Mouse (Mus musculus): ENCODE data around the gene Tmed8. TPM values are rescaled to one million over a fixed set of nuclear protein-coding genes. Genes with fewer than 3 reads are reported as not detected.
A peak's percentile ranks its signal among the peaks of the same experiment; 100 is the strongest.
"Not testable (repeated sequence)": the region's sequence is repeated elsewhere in the genome, so short reads cannot be mapped to it uniquely, and the experiment has no call there.

Gene Tmed8
- polyA plus RNA-seq, 1 experiment: 21.4 TPM

- DNase-seq (ENCODE audit: extremely low spot score in 1 of 2, low spot score in 1 of 2): no peak
These were observed 39.4 kb downstream of the Tmed8 start for GRCm38 (mm10) chr12:87160815-87161214.

DNA sequence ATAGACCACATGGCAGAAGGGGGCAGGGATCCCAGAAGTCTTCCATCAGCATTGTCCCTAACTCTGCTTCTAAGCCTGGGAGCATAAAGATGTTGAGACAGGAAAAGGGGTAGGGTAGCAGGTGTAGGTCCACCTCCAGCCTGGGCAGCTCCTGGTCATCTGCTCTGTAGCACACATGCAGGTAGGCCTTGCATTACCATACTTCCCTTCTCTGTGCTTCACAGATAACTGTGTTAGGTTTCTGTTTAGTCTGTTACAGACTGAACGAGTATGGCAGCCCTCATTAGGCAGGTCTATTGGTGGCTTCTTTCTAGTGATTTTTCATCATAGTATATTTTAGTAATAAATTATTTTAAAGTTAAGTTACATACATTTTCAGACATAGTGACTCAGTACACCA, 39.9 kb downstream of the Tmed8 start:
- no peak for DNase-seq (ENCODE audit: extremely low spot score in 1 of 2, low spot score in 1 of 2)

DNA sequence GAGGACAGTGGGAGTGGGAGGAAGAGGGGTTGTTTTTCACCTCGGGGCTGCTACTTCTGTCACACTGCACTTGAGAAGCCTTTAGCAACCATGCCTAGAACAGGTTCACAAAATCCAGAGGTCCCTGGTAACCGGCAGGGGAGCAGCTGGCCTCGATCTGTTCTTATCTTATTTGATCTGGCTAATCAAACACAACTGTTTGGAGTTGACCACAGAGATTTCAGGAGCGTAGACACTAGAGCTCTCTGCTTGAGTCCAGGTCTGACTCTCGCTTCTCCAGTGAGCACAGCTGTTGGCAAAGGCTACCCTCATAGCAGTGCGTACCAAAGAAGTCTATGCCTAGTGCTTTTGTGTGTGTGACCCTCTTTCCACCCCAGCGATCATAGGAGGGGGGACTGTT, 42.2 kb downstream of the Tmed8 start:
- DNase-seq (ENCODE audit: extremely low spot score in 1 of 2, low spot score in 1 of 2): no peak

GRCm38 (mm10) chr12:87157361-87157760, 42.9 kb downstream of the Tmed8 start:
- DNase-seq (ENCODE audit: extremely low spot score in 1 of 2, low spot score in 1 of 2): no peak

- not testable (repeated sequence) for DNase-seq (ENCODE audit: extremely low spot score in 1 of 2, low spot score in 1 of 2)
These were observed 45.8 kb downstream of the Tmed8 start for GRCm38 (mm10) chr12:87154448-87154847.

DNA sequence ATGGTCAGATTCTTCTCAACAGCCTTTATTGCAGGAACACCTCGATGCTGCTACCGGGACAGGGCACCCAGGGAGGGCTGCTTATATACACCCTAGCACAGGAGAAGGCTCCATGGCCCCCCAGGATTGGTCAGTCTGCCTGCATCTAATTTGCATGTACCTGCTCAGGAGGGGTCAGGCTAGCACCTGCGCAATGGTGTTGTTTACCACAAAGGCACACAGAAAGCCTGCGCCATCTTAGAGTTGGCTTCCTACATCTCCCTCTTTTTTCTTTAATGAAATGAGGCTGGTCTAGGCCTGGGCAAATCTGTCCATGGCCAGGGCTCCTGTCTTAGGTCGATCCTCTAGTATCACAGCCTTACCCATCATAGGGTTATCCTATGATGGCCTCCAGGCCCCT, 50.8 kb downstream of the Tmed8 start:
- DNase-seq (ENCODE audit: extremely low spot score in 1 of 2, low spot score in 1 of 2): no peak

- DNase-seq (ENCODE audit: extremely low spot score in 1 of 2, low spot score in 1 of 2): no peak
These were observed 52.1 kb downstream of the Tmed8 start for GRCm38 (mm10) chr12:87148136-87148535.

DNA sequence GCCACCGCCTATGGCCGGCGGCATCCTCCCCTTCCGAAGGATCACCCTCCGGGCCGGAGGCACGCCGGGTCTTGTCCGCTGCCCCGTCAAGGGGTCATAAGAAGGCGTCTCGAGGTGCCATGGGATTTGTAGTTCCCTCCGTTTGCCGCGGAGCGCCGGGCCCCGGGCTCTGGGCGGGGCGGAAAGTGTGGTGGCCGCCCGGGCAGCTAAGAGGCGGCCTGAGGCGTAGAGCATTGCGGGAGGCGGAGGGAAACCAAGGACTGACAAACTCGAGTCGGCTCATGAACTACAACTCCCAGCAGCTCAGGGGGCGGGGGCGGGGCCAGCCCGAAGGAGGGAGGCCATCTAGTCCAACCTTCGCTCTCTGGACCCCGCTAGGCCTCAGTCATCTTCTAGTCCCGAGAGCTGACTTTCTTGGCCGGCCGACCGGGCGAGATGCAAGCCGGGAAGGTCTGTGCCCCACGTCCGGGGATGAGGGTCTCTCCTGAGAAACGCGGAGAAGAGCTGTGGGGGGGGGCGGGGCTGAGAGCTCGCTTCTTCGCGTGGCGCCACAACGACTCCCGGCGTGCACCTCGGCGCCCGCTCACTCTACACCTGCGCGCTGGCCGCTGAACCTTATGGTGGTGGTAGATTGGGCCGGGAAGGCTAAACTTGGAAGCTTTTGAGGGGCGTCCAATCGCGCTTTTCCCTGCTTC, 52.7 kb downstream of the Tmed8 start, which contains the start of gene Pomt2:
Gene Pomt2 (minus strand): TSS at position 574 of the 695 bp plus-strand sequence.
- DNase-seq (ENCODE audit: extremely low spot score in 1 of 2, low spot score in 1 of 2): peak; percentile 93 to 94

DNA sequence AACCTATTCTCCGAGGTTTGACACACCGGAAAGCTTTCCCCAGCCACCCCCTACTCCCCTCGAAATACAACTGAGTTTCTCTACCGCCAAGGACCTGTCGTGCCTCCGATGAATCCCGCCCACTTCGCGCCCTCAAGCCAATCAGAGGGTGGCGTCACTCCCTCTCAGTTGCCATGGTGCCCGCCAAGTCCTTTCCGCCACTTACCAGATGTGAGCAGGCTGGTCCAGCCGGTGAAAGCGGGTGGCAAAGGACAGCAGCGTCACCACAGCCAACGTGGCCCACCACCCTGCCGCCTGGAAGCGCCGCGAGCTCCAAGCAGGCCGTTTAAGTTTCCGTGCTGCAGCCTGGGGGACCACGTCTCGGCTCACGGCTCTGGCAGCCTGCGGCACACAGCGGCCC, 53.3 kb downstream of the Tmed8 start, which contains the start of gene Gstz1:
Gene Gstz1 (plus strand): TSS at position 200 of the 400 bp plus-strand sequence.
- DNase-seq (ENCODE audit: extremely low spot score in 1 of 2, low spot score in 1 of 2): peak; percentile 83 to 88

DNA sequence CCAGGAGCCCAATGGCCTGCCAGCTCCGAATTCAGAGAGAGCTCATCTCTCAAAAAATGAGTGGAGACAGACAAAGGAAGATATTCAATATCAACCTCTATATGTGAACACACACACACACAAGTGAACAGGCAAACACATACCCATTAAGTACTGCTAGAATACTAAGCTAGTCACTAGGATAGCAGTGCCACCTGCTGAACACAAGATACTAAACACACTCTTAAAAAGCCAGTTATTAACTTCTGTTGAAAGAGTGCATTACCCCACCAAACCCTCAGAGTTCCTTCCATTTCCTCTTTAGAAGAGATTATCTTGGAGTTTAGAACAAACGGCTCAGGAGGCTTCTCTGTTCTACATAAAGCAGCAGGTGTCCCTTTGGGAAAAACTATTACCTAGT, 58.1 kb downstream of the Tmed8 start:
- DNase-seq (ENCODE audit: extremely low spot score in 1 of 2, low spot score in 1 of 2): no peak

- DNase-seq (ENCODE audit: extremely low spot score in 1 of 2, low spot score in 1 of 2): no peak
These were observed 61.5 kb downstream of the Tmed8 start for GRCm38 (mm10) chr12:87138768-87139167.

DNA sequence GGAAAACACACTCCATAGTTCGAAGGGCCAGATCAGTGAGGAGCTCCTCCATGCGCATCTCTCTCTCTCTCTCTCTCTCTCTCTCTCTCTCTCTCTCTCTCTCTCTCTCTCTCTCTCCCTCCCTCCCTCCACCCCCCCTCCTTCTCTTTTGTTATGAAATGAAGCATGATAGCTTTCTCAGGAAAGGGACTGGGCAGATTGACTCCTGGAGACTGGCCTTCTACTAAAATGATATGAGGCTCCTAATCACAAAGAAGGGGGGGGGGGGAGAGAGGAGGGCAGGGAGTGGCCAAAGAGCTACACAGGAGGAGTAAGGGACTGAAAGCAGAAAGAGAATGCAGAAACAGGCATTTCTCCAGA, 61.9 kb downstream of the Tmed8 start:
- DNase-seq (ENCODE audit: extremely low spot score in 1 of 2, low spot score in 1 of 2): no peak

GRCm38 (mm10) chr12:87137439-87138341, 62.6 kb downstream of the Tmed8 start:
- DNase-seq (ENCODE audit: extremely low spot score in 1 of 2, low spot score in 1 of 2): no peak

DNA sequence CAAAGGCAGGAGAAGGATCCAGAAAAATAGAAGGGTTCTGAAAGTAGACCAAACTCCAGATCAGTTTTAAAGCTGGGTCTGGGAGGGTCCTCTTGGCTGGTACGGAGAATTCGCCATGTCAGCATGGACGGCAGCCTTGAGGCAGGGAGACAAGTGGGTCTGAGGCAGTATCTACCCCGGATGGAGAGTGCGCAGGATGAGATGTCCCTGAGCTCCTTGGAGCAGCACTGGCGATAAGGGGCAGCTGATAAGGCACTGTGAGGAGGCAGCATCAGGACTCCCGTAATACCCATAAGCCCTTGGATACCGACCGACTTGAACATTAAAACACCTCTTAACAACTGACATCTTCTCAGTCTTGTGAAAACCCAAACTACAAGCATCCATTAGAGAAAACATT, 67.5 kb downstream of the Tmed8 start:
- DNase-seq (ENCODE audit: extremely low spot score in 1 of 2, low spot score in 1 of 2): no peak

- no peak for DNase-seq (ENCODE audit: extremely low spot score in 1 of 2, low spot score in 1 of 2)
These were observed 68.0 kb downstream of the Tmed8 start for GRCm38 (mm10) chr12:87132210-87132609.

DNA sequence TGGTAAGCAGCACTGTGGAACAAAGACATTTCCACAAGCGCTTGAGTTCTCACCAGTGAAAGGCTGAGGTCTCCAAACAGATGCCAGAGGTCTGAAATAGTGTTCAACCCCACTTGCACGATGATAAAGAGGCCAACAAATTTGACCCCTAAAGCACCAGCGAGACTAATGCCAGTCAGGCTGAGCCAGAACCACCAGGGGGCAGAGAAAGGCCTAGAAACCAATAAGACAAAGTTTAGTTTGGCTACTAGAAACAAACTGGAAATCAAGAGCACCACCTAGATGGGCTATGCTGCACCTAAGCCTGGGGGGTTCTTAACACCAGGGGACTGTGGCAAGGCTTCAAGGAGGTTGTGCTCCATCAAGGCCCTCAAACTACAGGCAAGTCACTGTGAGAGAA, 68.6 kb downstream of the Tmed8 start:
- DNase-seq (ENCODE audit: extremely low spot score in 1 of 2, low spot score in 1 of 2): no peak

DNA sequence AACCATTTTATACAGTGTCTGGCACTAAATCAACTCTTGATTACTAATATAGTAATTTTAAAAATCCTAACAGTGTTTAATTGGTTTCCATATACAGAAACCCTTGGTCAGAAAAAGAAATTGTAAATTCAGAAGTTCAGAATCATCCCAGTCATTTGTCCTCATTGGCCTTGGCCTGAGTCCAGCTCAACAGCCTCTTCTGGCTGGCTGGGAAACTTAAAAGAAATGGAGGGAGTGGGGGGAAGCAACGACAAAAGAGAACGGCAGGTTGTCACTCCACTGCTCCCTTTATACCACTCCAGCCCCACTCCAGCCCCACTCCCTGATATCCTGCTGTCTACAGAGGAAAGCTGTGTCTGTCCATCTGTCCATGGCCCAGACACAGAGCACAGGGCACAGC, 69.1 kb downstream of the Tmed8 start:
- no peak for DNase-seq (ENCODE audit: extremely low spot score in 1 of 2, low spot score in 1 of 2)

DNA sequence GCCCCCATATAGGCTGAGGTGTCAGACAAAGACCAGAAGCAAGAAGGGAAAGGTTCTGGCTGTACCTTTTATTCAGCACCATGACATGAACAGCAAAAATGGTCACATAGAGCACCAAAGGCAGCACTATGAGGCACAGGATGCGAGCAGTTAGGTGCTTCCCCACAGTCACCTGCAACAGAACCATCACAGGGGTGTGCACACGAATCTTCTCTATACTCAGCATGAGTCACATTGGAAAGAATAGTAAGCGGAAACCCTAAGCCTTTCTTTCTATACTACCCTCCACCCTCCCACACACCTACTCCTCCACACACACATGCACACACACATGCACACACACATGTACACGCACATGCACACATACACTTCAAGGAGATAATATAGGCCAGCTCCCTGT, 70.0 kb downstream of the Tmed8 start:
- DNase-seq (ENCODE audit: extremely low spot score in 1 of 2, low spot score in 1 of 2): no peak

DNA sequence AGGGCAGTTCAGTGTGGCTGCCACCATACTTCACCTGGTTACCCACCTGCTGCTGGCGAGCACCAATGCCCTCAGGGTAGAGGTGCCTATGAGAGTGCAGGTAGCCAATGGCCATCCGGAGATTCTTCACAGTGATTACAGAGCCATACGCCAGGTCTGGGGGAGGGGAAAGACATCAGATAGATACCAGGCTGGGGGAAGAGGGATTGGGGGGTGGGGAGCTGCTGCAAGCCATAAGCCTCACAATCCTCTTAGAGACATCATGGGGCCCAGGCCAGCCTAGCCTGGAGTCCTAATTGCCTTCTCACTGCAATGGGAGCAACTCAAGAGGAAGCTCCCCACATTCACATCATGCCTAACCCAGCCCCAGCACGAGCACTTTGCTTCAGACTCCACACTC, 73.0 kb downstream of the Tmed8 start:
- DNase-seq (ENCODE audit: extremely low spot score in 1 of 2, low spot score in 1 of 2): no peak

- DNase-seq (ENCODE audit: extremely low spot score in 1 of 2, low spot score in 1 of 2): no peak
These were observed 78.2 kb downstream of the Tmed8 start for GRCm38 (mm10) chr12:87121918-87122589.

Measured in frontal cortex, adult 2 months (tissue).